Mouse (Mus musculus): ENCODE measurements around the gene 1700001C19Rik. TPM values are rescaled to one million over a fixed set of nuclear protein-coding genes. Genes with fewer than 3 reads are reported as not detected.

The 1700001C19Rik gene
- polyA plus RNA-seq, 1 experiment from 2014 or later, result 0.66 TPM

DNA sequence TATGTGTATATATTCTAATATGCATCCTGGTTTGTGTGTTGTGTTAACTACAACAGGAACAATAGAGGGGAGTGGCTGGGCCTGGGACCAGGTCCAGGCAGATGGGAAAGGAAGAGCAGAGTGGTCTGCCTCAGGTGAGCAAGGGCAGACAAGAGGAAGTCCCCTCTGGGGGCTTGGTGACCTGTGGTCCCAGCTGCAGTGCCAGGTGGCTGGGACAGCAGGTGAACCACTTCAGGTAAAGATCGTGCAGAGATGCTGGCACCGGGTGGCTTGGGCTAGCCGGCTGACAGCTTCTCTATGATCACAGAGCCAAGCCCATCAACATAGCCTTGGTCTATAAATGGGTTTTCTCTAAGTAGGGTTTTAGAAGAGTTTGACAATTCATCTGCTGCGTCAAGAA, 32.9 kb upstream of the 1700001C19Rik start:
- ATAC-seq (ENCODE audit: low read depth), result no peak
- Histone ChIP-seq H3K4me2 (no peak overlapping the region), H3K4me3 (no peak overlapping the region), H3K27me3 (peaks cover 46% of the 10 kb centered on the region), H3K4me1 (replicated peaks) (peaks cover 19% of the 10 kb centered on the region), H3K27ac (replicated peaks) (no peak overlapping the region), H3K9ac (no peak overlapping the region), H3K36me3 (no peaks in the 10 kb centered on the region), H3K9me3 (no peaks in the 10 kb centered on the region)
- WGBS, result 95% methylated on average over 4 of the region's 4 CpGs

DNA sequence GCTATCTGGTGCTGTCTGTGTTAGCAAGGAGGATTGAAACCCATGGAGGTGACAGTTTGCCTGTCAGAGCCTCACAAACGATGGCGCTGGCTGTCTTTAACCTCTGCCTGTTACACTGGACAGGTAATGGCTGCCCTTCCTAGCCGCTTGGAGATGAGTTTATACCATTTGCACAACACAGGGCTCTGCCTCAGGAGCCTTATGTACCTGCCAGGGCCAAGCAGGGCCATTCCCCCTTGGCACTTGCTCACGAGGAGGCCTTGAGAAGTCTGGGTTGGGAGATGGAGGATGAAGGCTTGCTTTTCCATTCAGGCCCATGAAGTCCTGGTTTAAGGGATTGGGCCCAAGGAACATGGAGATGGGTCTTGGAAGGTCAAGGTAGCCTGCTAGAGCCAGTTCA, 32.5 kb upstream of the 1700001C19Rik start:
- no peak for ATAC-seq (ENCODE audit: low read depth)
- no peak overlapping the region for H3K9ac ChIP-seq
- WGBS, result 83% methylated on average over 4 of the region's 4 CpGs
- no peaks in the 10 kb centered on the region for H3K9me3 ChIP-seq
- no peaks in the 10 kb centered on the region for H3K36me3 ChIP-seq
- H3K27ac ChIP-seq (replicated peaks), result no peak overlapping the region
- peaks cover 51% of the 10 kb centered on the region for H3K27me3 ChIP-seq
- no peak overlapping the region for H3K4me3 ChIP-seq
- peaks cover 19% of the 10 kb centered on the region for H3K4me1 ChIP-seq (replicated peaks)
- no peak overlapping the region for H3K4me2 ChIP-seq

DNA sequence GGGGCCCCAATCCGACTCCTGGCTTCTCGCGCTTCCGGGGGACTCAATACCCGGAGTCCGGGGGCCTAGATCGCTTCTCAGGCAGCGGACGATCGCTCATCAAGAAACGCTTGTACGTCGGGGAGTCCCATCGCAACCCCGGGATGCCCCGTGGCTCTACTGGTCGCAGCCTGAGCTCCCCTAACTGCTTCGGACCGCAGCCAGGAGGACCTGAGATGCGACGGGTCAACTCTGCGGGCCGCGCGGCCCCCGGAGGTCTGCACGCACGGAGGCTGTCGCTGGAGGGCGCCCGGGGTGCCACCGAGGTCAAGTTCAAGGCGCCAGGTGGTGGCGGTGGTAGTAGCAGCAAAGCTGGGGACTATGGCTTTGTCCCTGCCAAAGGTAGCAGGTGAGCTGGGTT, 31.3 kb upstream of the 1700001C19Rik start:
- no peak for ATAC-seq (ENCODE audit: low read depth)
- Histone ChIP-seq H3K27me3 (peaks cover 57% of the 10 kb centered on the region), H3K27ac (replicated peaks) (no peak overlapping the region), H3K9me3 (no peaks in the 10 kb centered on the region), H3K36me3 (no peaks in the 10 kb centered on the region), H3K4me2 (peak overlapping the region; percentile 35), H3K4me3 (peak overlapping the region; percentile 14), H3K4me1 (replicated peaks) (peaks cover 19% of the 10 kb centered on the region), H3K9ac (0 out of 2 replicates have a peak overlapping the region, but pooled peaks have one; percentile 31)
- 4% methylated on average over 34 of the region's 34 CpGs for WGBS

DNA sequence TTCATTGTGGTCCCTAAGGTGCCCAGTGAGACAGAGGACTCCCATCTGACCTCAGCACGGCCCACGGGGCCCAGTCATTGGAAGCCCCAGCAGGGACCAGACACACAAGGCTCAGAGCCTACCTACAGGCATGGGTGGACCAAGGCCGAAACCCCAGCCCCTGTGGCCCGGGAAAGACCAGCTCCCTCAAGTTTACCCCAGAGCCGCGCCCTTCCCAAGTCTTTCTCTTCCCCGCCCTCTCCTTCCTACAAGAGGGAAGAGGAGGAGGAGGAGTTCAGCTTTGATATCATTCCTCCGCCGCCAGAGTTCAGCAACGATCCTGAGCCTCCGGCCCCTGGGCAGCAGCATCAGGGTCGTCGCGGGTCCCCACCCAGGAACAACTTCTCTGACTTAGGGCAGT, 30.9 kb upstream of the 1700001C19Rik start:
- Histone ChIP-seq H3K9me3 (no peaks in the 10 kb centered on the region), H3K4me3 (peak overlapping the region; percentile 14), H3K27ac (replicated peaks) (no peak overlapping the region), H3K4me2 (peak overlapping the region; percentile 35), H3K27me3 (peaks cover 57% of the 10 kb centered on the region), H3K4me1 (replicated peaks) (peaks cover 19% of the 10 kb centered on the region), H3K36me3 (no peaks in the 10 kb centered on the region), H3K9ac (no peak overlapping the region)
- ATAC-seq (ENCODE audit: low read depth), result no peak
- WGBS, result 16% methylated on average over 14 of the region's 14 CpGs

DNA sequence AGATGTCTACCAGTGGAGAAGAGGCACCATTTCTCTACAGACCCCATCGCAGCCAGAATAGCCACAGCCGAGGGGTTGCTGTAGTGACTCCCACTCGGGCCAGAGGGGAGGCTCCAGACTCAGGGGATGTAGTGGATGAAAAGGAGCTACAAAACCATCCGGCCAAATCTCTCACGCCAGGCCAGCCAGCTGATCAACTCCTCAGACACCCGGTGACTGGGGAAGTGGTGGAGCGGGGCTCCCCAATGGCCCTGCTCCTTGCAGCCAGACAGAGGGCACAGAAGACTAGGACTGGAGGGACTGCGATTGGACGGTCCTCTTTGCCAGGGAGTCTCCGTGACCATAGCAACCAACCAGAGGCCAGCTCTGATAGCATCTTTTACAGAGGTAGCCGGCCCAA, 30.5 kb upstream of the 1700001C19Rik start:
- Histone ChIP-seq H3K27ac (replicated peaks) (no peak overlapping the region), H3K27me3 (peaks cover 57% of the 10 kb centered on the region), H3K4me3 (no peak overlapping the region), H3K36me3 (no peaks in the 10 kb centered on the region), H3K4me2 (no peak overlapping the region), H3K9ac (no peak overlapping the region), H3K4me1 (replicated peaks) (peaks cover 19% of the 10 kb centered on the region), H3K9me3 (no peaks in the 10 kb centered on the region)
- 62% methylated on average over 11 of the region's 11 CpGs for WGBS
- no peak for ATAC-seq (ENCODE audit: low read depth)

DNA sequence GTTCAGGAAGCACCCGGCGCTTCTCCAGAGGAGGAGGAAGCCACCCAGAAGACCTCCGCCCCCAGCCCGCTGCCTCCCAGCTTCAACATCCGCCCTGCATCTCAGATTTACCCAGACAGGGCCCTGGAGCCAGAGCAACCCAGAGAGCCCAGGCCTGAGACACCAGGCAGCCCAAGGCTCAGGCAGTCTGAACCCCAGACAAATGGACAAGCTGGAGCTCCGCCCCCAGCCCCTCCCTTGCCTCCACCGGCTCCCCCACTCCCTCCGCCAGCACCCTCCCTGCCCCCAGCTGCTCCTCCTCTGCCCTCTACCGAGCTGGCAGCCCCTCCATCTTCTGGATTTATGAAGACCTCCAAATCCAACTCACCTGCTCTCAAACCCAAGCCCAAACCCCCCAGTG, 29.1 kb upstream of the 1700001C19Rik start:
- 31% methylated on average over 9 of the region's 9 CpGs for WGBS
- no peak overlapping the region for H3K4me3 ChIP-seq
- peaks cover 57% of the 10 kb centered on the region for H3K27me3 ChIP-seq
- H3K36me3 ChIP-seq, result no peaks in the 10 kb centered on the region
- no peak overlapping the region for H3K9ac ChIP-seq
- no peak for ATAC-seq (ENCODE audit: low read depth)
- peaks cover 19% of the 10 kb centered on the region for H3K4me1 ChIP-seq (replicated peaks)
- no peaks in the 10 kb centered on the region for H3K9me3 ChIP-seq
- no peak overlapping the region for H3K4me2 ChIP-seq
- no peak overlapping the region for H3K27ac ChIP-seq (replicated peaks)

DNA sequence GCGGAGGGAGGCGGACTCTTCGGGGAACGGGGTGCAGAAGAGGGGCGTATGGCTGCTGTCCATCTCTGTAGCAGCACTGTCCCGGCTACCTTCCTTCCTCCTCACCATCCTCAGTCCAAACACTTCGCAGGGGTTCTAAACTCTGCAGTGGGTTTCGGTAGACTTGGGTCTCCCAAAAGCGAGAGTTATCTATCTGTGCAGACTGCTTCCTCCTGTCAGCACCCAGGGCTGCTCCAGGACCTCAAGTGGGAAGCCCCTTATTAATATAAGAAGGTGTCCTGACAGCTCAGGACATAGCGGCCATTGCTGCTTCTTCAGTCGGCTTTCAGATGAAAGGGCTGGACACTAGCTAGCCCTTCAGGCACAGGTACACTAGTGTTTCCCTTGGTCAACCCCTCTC, 27.8 kb upstream of the 1700001C19Rik start:
- Histone ChIP-seq H3K27ac (replicated peaks) (no peak overlapping the region), H3K9me3 (no peaks in the 10 kb centered on the region), H3K27me3 (peaks cover 58% of the 10 kb centered on the region), H3K4me1 (replicated peaks) (0 out of 2 replicates have a peak, but pooled peaks cover 9% of the 10 kb centered on the region), H3K9ac (no peak overlapping the region), H3K4me2 (no peak overlapping the region), H3K36me3 (no peaks in the 10 kb centered on the region), H3K4me3 (no peak overlapping the region)
- 85% methylated on average over 11 of the region's 11 CpGs for WGBS
- ATAC-seq (ENCODE audit: low read depth), result no peak

DNA sequence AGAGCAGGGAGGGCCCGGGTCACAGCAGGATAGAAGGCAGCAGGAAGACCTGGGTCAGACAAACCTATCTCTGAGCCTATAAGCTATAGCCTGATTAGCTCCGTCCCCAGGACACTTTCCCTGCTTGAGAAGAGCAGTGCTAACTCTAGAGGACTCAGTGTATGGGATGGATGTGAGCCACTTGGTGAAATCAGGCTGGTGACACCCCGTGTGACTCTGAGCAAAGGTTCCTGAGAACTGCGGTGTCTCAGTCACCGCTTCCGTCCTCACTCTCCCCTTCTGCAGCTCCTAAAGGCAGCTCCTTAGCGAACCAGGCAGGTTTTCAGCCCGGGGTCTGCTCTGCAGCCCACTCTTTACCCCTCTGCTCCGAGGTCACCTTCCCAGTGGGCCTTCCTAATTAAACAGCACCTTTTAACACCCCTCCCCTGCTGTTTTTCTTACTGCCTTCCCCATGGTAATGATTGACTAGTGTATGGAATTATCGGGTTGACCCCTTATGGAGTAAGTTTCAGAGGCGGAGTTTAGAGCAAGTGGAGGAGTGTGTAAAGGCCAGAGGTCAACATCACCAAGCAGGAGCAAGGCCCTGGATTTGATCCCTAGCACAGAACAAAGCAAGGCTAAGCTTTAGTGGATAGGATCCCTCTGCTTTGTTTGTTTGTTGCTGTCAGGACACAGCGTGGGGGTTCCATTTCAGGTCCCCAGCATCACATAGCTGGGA, 27.2 kb upstream of the 1700001C19Rik start:
- H3K4me1 ChIP-seq (replicated peaks), result 0 out of 2 replicates have a peak, but pooled peaks cover 9% of the 10 kb centered on the region
- no peak overlapping the region for H3K9ac ChIP-seq
- H3K27me3 ChIP-seq, result peaks cover 52% of the 10 kb centered on the region
- no peak for ATAC-seq (ENCODE audit: low read depth)
- no peaks in the 10 kb centered on the region for H3K36me3 ChIP-seq
- H3K27ac ChIP-seq (replicated peaks), result no peak overlapping the region
- 49% methylated on average over 12 of the region's 12 CpGs for WGBS
- H3K9me3 ChIP-seq, result no peaks in the 10 kb centered on the region
- no peak overlapping the region for H3K4me3 ChIP-seq
- no peak overlapping the region for H3K4me2 ChIP-seq

DNA sequence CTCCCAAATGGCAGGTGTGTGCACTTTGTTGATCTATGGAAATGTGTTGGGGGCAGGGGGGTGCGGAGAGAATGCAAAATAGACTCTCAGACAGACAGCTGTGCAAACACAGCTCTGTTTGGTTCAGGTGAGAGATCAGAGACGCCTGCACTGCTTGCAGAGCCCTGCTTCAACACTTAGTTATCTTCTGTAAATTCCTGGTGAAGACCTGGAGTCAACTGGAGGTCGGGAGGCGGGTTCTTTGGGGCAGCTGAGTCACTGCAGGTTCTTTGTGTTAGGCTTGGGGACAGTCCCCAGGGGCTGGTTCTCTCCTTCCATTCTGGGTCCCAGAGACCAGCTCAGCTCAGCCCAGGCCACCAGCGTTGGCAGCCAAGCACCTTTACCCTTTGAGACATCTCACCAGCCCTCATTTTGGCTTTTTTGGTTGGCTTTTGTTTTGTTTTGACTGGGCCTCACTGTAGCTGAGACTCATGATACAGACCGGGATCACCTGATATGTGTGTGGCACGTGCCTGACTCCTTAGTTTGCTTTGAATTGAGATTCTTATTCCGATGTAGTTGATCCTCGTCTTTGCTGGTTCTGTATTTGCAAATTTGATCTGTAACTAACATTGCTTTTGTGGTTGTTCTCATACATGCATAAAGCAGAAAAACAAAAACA, 25.7 kb upstream of the 1700001C19Rik start:
- H3K4me2 ChIP-seq, result no peak overlapping the region
- 0 out of 2 replicates have a peak, but pooled peaks cover 2% of the 10 kb centered on the region for H3K4me1 ChIP-seq (replicated peaks)
- H3K36me3 ChIP-seq, result no peaks in the 10 kb centered on the region
- H3K9me3 ChIP-seq, result no peaks in the 10 kb centered on the region
- no peak overlapping the region for H3K4me3 ChIP-seq
- peaks cover 37% of the 10 kb centered on the region for H3K27me3 ChIP-seq
- no peak for ATAC-seq (ENCODE audit: low read depth)
- no peak overlapping the region for H3K27ac ChIP-seq (replicated peaks)
- no peak overlapping the region for H3K9ac ChIP-seq
- WGBS, result 48% methylated on average over 9 of the region's 9 CpGs

DNA sequence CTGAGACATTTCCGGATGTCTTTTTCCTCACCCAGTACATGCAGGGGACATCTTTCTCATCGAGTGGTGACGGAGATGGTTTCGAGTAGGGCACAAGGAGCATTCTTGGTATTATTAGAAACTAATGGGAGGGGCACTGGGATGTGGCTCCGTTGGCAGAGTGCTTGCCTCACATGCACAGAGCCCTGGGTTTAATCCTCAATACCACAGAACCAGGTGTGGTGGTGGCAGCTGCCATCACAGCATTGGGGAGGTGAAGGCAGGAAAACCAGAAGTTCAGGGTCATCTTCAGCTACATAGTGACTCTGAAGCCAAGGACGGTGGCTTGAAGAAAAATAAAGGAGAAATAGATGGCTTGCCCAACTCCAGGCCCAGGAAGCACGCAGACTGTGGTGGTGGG, 25.0 kb upstream of the 1700001C19Rik start:
- Histone ChIP-seq H3K36me3 (no peaks in the 10 kb centered on the region), H3K4me3 (no peak overlapping the region), H3K9me3 (no peaks in the 10 kb centered on the region), H3K4me1 (replicated peaks) (no peaks in the 10 kb centered on the region), H3K9ac (no peak overlapping the region), H3K4me2 (no peak overlapping the region), H3K27me3 (peaks cover 31% of the 10 kb centered on the region), H3K27ac (replicated peaks) (no peak overlapping the region)
- ATAC-seq (ENCODE audit: low read depth), result no peak
- WGBS, result 82% methylated on average over 7 of the region's 7 CpGs

DNA sequence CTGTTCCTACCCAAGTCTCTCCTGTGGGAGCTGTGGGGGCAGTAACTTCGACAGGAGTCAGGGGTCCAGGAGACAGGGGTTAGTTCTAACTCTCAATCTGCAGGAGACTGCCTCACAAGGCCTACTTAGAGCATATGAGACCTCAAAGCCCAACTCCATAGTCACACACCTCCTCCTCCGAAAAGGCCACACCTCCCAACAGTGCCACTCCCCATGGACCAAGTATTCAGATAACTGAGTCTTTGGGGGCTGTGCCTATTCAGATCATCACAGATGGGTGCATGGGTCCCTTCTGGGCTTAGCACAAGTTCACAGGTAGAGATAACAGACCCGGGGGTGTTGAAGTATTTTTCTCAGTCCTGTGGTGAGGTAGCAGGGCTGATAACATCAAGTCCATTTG, 24.5 kb upstream of the 1700001C19Rik start:
- ATAC-seq (ENCODE audit: low read depth), result no peak
- H3K9me3 ChIP-seq, result no peaks in the 10 kb centered on the region
- 86% methylated on average over 3 of the region's 3 CpGs for WGBS

DNA sequence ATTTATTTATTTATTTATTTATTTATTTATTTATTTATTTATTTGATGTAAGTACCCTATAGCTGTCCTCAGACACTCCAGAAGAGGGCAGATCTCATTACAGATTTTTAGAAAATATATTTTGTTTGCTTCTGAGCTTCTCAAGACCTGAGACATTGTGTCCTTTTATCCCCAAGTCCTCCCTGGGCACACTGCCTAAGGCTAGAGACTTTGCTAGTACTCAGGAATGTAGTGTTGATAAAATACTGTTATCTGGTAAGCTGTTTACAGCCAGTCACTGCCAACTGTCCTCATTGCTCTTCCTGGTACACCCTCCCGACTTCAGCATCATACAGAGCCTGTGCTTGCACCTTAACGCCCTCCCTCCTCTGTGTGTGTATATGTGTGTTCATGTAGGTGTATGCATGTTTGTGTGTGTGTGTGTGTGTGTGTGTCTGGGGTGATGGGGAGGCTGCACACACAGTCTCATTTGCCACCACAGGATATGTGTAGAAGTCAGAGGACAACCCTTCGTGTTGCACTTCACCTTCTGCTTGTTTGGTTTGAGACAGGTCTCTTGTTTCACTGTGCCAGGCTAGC, 22.3 kb upstream of the 1700001C19Rik start:
- no peak overlapping the region for H3K4me2 ChIP-seq
- 86% methylated on average over 3 of the region's 3 CpGs for WGBS
- H3K9ac ChIP-seq, result no peak overlapping the region
- no peak overlapping the region for H3K4me3 ChIP-seq
- H3K9me3 ChIP-seq, result no peaks in the 10 kb centered on the region
- H3K27ac ChIP-seq (replicated peaks), result no peak overlapping the region
- 0 out of 2 replicates have a peak, but pooled peaks cover 9% of the 10 kb centered on the region for H3K27me3 ChIP-seq
- H3K4me1 ChIP-seq (replicated peaks), result no peaks in the 10 kb centered on the region
- no peak for ATAC-seq (ENCODE audit: low read depth)
- H3K36me3 ChIP-seq, result no peaks in the 10 kb centered on the region

More for the DNA sequence above, 24.5 kb upstream of the 1700001C19Rik start:
- no peak overlapping the region for H3K27ac ChIP-seq (replicated peaks)
- no peaks in the 10 kb centered on the region for H3K36me3 ChIP-seq
- no peak overlapping the region for H3K9ac ChIP-seq
- no peak overlapping the region for H3K4me2 ChIP-seq
- H3K4me3 ChIP-seq, result no peak overlapping the region
- H3K4me1 ChIP-seq (replicated peaks), result no peaks in the 10 kb centered on the region
- H3K27me3 ChIP-seq, result peaks cover 26% of the 10 kb centered on the region

All from neural tube, embryonic 13.5 days (tissue).